Mouse (Mus musculus) bone marrow, adult 2 months (tissue): ENCODE results near the gene Zap70. TPM values are rescaled to one million over a fixed set of nuclear protein-coding genes. Genes with fewer than 3 reads are reported as not detected.

Experiments
- H3K27ac ChIP-seq: fragments of 200-500 bp; 2 replicates; pipeline ENCODE4 v1.5.1; 2012; ENCODE audit warnings: low read depth, mild to moderate bottlenecking, control low read depth, inconsistent platforms, low read length; ENCODE audit not compliant: control insufficient read depth, poor library complexity, insufficient read depth
- H3K4me1 ChIP-seq: fragments of 200-500 bp; 2 replicates; pipeline ENCODE4 v1.6.1; 2011; ENCODE audit warnings: low read length; ENCODE audit not compliant: control insufficient read depth, insufficient read depth
- H3K4me3 ChIP-seq: fragments of 200-500 bp; replicated peaks from 2 replicates; pipeline ENCODE3; 2011; ENCODE audit warnings: mild to moderate bottlenecking, low read depth, low read length, control low read depth; ENCODE audit not compliant: control insufficient read depth
- CTCF ChIP-seq: fragments of 200-500 bp; IDR thresholded peaks from 2 replicates; pipeline ENCODE4 v1.5.1; 2011; ENCODE audit warnings: low read length, control low read depth; ENCODE audit not compliant: control insufficient read depth, insufficient read depth
- POLR2A ChIP-seq: fragments of 200-500 bp; IDR thresholded peaks from 2 replicates; pipeline ENCODE4 v1.6.1; 2011; ENCODE audit warnings: low read depth, mild to moderate bottlenecking, control low read depth, low read length, borderline replicate concordance; ENCODE audit not compliant: control insufficient read depth
- WGBS: fragments of 180-500 bp; shearing (Covaris S2); methylation state at CpG from one replicate; pipeline ENCODE4 v1.1.7; 2018; 5-methylcytosine and 5-hydroxymethylcytosine counted together
- polyA plus RNA-seq: library from polyadenylated mRNA; stranded (reverse); fragments of >200 nt; gene quantifications from 2 replicates; pipeline ENCODE4 v1.2.4, GENCODE M21; 2011; ENCODE audit warnings: low replicate concordance; ENCODE audit not compliant: missing spikeins, insufficient read depth, insufficient read length

Gene Zap70
- polyA plus RNA-seq, 1 experiment, result 5.3 TPM

- peak overlapping the region; percentile 38 for H3K27ac ChIP-seq
- no peak for TF ChIP-seq POLR2A
- no peak for TF ChIP-seq CTCF
- H3K4me3 ChIP-seq, result no peak overlapping the region
- WGBS, result 6% methylated on average over 4 of the region's 4 CpGs
- no peaks in the 10 kb centered on the region; the same call in 1 of the 2 replicates for H3K4me1 ChIP-seq
Measured at GRCm38 (mm10) chr1:36766431-36767205, 5.0 kb downstream of the Zap70 start.

GRCm38 (mm10) chr1:36767321-36767720 lies 5.7 kb downstream of the Zap70 start:
- Histone ChIP-seq H3K4me3 (no peak overlapping the region), H3K4me1 (no peaks in the 10 kb centered on the region; the same call in 1 of the 2 replicates), H3K27ac (peak overlapping the region; percentile 29; the same call in 1 of the 2 replicates)
- no peak for TF ChIP-seq CTCF
- no peak for TF ChIP-seq POLR2A
- 48% methylated on average over 10 of the region's 10 CpGs for WGBS

GRCm38 (mm10) chr1:36768786-36769185 lies 7.2 kb downstream of the Zap70 start:
- 83% methylated on average over 5 of the region's 5 CpGs for WGBS
- no peaks in the 10 kb centered on the region; the same call in 1 of the 2 replicates for H3K4me1 ChIP-seq
- TF ChIP-seq CTCF (no peak), POLR2A (no peak)
- no peak overlapping the region for H3K4me3 ChIP-seq
- H3K27ac ChIP-seq, result no peak overlapping the region

- H3K4me3 ChIP-seq, result no peak overlapping the region
- H3K4me1 ChIP-seq, result no peaks in the 10 kb centered on the region; the same call in 1 of the 2 replicates
- TF ChIP-seq POLR2A, result no peak
- no peak for TF ChIP-seq CTCF
- H3K27ac ChIP-seq, result no peak overlapping the region
- 50% methylated on average over 1 of the region's 1 CpGs for WGBS
Measured at GRCm38 (mm10) chr1:36769951-36770350, 8.4 kb downstream of the Zap70 start.

- no peak overlapping the region for H3K4me3 ChIP-seq
- H3K27ac ChIP-seq, result no peak overlapping the region
- 64% methylated on average over 27 of the region's 27 CpGs for WGBS
- TF ChIP-seq CTCF (no peak), POLR2A (no peak)
- H3K4me1 ChIP-seq, result no peaks in the 10 kb centered on the region; the same call in 1 of the 2 replicates
Measured at GRCm38 (mm10) chr1:36770998-36771397, 9.4 kb downstream of the Zap70 start.

GRCm38 (mm10) chr1:36772198-36772934 lies 10.8 kb downstream of the Zap70 start:
- WGBS, result 90% methylated on average over 9 of the region's 9 CpGs
- TF ChIP-seq CTCF (no peak), POLR2A (no peak)
- Histone ChIP-seq H3K4me3 (no peak overlapping the region), H3K4me1 (no peaks in the 10 kb centered on the region), H3K27ac (no peak overlapping the region)

- 89% methylated on average over 13 of the region's 13 CpGs for WGBS
- H3K4me3 ChIP-seq, result no peak overlapping the region
Measured at GRCm38 (mm10) chr1:36780793-36781192, 19.2 kb downstream of the Zap70 start.

GRCm38 (mm10) chr1:36782476-36782875 lies 20.9 kb downstream of the Zap70 start:
- Histone ChIP-seq H3K27ac (no peak overlapping the region), H3K4me3 (no peak overlapping the region), H3K4me1 (no peaks in the 10 kb centered on the region)
- TF ChIP-seq CTCF (no peak), POLR2A (no peak)
- WGBS, result 80% methylated on average over 11 of the region's 11 CpGs

More at GRCm38 (mm10) chr1:36780793-36781192, 19.2 kb downstream of the Zap70 start:
- TF ChIP-seq CTCF, result no peak
- TF ChIP-seq POLR2A, result no peak
- Histone ChIP-seq H3K27ac (no peak overlapping the region), H3K4me1 (no peaks in the 10 kb centered on the region)
